Mouse (Mus musculus) layer of hippocampus, adult 11-12 months (tissue): ENCODE data around the gene Atxn7l2.

Experiments
- DNase-seq: peaks from one replicate; pipeline ENCODE4 v3.0.0; 2022; ENCODE audit warnings: low spot score

Gene Atxn7l2

DNA sequence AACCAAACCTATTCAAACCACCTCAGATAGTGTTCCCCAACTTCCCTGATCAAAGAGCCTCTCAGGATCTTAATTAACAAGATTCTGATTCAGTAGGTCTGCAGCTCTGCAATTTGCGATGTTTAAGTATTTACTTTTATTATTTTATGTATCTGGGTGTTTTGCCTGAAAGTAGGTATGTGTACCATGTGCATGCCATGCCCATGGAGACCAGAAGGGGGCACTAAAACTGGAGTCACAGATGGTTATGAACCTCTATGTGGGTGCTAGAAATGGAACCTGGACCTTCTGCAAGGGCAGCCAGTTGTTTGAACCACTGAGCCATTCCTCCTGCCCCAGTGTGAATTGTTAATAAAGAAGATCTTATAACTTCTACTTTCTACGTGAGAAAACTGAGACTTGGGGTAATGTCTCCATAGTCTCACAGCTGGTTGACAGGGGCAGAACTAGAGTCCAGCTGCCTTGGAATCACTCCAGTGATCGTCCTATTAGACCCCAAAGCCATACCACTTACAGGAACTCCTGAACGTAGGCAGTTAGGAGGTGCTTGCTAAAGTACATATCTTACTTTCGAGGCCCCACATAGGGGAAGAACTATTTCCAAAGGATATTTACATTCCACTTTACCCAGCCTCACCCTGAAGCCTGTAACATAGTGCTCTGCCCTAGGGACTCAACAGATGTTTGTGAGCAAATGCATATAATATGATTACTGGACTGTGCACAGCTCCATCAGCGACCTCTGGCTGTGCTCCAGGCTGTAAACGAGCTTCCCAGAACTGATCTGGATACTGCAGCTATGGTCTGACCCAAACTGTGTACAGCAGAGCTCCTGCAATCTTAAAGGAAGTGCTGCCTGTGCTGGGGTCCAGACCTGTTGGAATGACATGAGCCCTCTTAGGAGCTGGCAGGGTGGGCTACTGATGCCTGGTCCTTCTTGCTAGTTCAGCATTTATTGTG is 31.7 kb downstream of the Atxn7l2 start:
- no peak for DNase-seq

DNA sequence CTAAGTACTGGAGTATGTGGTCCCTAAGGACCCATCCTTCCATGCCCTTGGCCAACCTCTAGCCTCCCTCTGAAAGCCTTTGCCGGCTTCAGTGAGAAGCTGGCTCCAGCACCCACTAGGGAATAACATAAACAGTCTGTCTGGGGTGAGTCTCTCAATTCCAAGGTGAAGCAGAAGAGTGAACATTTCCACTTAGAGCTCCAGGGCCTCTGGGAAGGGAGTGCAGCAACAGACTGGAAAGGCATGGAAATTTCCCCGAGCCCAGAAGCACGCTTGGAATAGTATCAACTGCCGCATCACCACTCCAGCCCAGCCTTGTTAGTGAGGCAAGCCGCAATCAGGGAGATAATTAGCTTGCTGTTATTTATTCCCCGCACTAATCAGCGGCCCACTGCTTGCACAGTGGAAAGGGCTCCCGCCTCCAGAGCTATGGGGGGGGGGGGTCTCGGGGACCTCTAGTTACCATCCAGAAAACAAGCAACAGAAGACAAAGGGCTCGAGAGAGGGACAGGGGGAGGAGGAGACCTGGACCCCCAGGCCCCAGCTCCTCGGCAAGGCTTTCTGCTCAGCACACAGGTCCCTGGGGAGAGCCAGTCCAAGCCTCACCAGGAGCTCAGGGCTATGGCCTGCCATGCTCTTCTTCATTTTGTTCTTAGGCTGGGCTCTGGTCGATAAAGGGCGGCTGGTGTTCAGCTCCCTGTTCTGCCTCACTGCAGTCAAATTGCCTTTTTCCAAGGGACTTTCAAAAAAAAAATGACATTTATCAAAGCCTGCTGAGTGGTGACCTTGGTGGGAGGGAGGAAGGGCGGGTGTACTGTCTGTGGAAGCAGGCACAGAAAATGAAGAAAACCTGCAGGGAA is 35.8 kb downstream of the Atxn7l2 start:
- DNase-seq: peak; percentile 79

DNA sequence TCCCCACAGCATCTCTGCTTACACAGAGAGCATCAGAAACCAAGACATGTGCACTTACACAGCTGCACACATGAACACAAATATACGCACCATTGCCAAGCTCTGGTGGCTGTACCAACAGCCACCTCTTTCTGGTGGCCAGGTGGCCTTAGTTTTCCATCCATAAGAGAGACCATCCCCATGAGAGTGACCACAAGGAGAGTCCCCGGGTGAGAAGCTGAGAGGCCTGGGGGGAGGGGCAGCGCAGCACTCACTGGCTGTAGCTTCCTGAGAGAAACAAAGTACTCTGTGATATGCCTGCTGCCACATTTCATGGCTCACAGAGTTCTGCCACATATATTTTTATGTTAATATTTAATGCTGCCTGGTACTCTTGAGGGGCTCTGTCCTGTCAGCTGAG is 41.5 kb downstream of the Atxn7l2 start:
- DNase-seq: no peak

DNA sequence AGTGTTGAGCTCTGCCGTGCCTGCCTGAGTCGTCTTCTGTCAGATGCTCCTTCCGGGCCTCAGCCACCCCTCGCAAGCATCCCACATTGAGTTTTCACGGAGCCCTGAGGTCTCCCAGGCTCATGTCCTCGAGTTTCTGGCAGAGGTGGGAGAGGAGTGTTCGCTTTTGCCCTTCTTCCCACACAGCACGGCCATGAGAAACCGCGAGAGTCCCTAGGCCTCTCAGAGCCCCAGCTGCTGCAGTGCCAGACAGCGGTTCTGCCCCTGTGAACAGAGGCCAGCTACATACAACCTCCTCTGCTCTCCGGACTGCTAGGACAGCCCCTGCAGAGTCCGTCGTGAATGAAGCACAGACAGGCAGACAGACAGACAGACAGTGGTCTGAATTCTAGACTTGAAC is 43.2 kb downstream of the Atxn7l2 start:
- DNase-seq: no peak

DNA sequence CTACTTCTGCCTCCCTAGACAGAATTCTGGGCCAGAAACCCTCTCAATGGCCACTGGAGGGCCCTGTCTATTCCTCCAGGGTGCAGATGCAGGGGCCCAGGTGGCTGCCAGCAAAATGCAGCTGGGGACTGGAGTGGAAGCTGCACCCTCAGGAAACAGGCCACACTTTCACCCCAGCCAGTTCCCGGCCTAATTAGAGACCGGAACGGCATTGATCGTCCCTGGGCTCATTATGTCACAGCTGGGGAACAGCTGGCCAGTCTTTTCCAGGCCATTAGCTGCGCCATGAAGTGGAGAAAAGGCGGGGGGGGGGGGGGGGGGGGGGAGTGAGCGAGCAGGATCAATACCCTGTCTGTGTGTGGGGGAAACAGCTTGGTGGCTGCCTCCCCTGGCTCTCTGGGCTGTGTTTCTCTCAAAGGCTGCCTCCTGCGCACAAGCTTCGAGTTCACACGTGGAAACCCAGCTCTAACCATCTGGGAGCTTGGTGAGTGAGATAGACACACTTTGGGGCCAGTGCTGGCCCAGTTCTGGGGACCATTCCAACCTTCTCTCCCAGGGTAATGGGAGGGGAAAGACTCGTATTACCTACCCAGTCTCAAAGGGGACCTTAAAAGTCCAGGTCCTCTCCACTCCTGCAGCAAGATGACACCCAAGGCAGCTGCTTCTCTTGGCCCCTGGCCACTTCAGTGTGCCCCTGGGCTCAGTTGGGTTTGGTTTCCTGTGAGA is 44.1 kb downstream of the Atxn7l2 start:
- DNase-seq: peak; percentile 76

DNA sequence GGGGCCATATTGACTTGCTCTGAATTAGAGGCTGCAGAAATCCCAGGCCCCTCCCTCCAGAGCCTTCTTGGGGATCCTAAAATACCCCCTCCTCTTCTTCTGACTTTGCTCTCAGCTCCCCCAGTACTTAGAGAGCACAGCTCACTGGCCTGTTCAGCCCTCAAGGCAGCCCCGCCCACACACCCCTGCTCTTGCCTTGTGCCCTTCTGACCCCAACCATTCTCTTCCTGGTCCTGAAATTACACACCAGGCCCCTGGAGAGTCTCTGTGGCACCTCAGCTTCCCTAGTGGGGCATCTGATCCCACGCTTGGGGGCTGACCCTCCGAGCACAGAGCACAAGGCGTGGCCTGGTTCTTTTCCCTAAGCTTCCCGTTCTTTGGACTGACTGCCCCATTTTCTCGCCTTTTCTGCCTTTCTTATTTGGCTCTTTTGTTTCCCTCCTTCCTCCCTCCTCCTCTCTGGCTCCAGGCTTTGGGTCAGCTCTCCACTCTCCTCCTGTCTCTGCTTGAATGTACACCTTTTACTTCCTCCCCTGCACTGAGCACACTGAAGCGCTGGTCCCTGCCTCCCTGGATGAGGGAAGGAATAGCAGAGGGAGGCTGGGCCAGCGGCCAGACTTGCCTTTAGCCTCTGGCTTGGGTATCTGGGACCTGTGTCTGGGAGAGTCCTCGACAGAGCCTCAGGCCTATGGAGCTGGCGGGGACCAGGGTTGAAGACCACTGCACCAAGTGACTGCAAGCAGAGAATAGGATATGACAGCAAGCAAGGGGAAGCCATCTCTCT is 45.0 kb downstream of the Atxn7l2 start:
- DNase-seq: no peak

DNA sequence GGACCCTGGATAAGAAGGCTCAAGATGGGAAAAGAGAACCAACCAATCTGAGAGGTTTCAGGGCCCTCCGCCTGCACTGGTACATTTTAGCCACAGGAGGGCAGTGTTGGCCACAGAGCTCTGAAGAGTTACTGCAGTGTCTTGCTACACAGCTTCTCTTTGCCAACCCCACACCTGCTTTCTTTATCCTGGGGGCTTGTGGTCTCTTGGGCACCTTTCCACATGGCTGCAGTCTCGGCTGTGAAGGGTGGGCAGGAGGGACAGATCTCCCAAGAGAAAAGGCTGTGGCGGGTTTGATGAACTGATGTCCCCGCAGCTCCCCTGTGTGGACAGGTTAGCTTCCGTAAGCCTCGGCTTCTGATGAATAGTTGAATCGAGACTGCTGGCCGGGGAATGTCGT is 45.9 kb downstream of the Atxn7l2 start:
- DNase-seq: peak; percentile 89

DNA sequence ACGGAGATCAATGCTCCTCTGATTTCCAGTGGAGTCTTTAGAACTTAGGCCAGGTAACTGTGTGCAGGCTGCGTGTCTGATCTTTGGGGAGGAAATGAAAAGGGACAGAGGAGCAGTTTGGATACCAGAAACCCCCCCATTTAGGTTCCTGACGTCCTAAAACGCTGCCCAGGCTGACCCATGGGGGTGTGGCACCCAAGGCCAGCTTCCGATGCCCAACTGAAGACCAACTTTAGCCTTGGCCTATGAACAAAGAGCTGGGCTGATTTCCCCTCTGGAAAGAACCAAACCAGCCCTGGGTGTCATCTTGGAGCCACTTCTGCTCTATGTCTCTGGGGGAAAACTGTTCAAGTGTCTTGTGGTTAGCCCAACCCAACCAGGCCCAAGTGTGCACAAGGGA is 46.6 kb downstream of the Atxn7l2 start:
- no peak for DNase-seq

DNA sequence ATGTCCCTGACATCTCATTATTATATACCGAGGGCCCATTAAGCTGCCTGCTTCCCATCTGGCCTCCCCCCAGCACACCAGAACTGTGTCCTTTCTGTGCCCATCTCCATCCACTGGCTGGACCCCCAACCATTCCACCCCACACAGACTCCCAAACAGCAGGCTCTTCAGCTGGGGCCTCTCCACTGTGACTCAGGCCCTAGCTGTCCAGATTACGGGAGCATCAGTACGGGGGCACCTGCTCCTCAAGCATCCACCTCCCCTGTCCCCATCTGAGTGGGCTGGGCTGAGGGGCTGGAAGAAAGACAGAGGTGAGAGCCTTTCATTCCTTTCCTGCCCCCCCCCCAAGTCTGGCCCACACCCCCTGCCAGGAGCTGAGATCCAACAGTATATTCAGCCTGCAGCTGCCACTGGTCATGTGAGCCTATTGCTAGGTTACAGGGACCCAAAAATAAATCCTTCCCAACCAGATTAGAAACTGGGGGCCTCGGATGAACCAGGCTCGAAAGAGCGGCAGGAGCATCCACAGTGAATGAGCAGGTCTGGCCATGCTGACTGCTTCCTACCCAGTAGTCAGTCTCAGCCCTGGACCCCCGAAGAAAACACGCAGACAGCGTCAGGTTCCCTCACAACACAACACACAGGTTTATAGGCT is 52.2 kb downstream of the Atxn7l2 start:
- DNase-seq: peak; percentile 65

DNA sequence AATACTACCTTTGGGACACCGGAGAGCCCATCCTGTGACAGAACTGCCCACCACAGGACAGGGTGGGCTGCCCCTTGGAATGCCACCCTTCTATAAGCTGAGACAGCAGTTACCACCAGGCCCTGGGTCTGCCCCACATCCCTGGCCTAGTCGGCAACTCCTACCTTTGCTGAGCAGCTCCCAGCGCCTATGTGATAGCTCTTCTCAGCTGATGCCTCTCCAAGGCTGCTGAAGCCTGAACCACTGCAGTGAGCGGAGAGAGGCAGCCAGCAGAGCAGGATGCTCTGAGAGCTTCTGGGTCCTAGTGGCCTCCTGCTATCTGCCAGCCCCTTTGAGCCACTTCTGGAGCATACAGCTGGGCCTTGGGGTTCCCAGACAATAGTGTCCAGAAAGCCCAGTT is 56.1 kb downstream of the Atxn7l2 start, which contains the start of gene Gpr61:
Gpr61 (minus strand) TSS at position 227 of the 400 bp plus-strand sequence.
- peak; percentile 72 for DNase-seq

DNA sequence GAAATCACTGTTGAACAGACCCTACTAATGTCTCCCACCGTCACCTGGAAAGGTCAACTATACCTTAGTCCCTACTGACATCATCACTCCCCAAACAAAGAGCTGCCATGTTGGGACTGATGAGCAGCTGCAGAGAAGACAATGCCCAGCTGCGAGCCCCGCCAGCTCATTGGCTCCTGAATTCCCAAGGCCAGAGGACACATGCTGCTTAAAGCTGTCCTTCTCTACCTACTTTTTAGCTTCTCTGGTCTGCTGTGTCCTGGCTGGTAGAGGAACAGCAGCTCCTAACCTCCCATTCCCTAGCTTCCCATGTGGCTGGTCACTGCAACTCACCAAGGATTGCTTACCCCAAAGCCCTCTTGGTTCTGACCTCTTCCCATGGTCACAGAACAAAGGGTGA is 58.4 kb downstream of the Atxn7l2 start:
- DNase-seq: no peak
